Mouse (Mus musculus): Measurements from ENCODE around the gene Elane. TPM values are rescaled to one million over a fixed set of nuclear protein-coding genes. Genes with fewer than 3 reads are reported as not detected.
A peak's percentile ranks its signal among the peaks of the same experiment; 100 is the strongest.

The Elane gene
- 0.16 TPM in 1 of 2 replicates, not detected in the other for polyA plus RNA-seq (2015; fragmentation: Nextera tagmentation; extraction: Ambion mirVana)

DNA sequence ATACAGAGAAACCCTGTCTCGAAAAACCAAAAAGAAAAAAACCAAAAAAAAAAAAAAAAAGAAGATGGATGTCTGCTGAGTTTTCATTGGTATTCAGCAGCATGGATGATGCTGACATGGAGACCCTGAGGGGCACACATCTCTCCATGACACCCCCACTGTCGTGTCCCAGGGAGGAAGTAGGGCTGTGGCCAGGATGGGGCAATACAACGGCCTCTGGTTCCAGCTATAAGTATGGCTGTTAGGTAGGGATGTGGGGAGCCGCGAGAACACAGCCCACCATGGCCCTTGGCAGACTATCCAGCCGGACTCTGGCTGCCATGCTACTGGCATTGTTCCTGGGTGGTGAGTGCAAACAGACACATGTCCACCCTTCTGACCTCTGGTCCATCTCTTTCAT lies at the start of gene Elane:
TSS of gene Elane (plus strand) at position 194 of the 400 bp plus-strand sequence.
- 80% methylated on average over 6 of the region's 6 CpGs for whole genome bisulfite sequencing
- Histone ChIP-seq H3K4me3 (no peak within 1 kb of the TSS), H3K4me2 (no peak within 1 kb of the TSS), H3K9me3 (no peaks in the 10 kb centered on the region), H3K27ac (replicated peaks) (no peak within 1 kb of the TSS), H3K36me3 (no peaks in the 10 kb centered on the region), H3K4me1 (replicated peaks) (peaks cover 10% of the 10 kb centered on the region), H3K27me3 (peaks cover 18% of the 10 kb centered on the region), H3K9ac (no peak within 1 kb of the TSS)
- no peak for ATAC-seq (ENCODE audit: low FRiP score, low read depth)

DNA sequence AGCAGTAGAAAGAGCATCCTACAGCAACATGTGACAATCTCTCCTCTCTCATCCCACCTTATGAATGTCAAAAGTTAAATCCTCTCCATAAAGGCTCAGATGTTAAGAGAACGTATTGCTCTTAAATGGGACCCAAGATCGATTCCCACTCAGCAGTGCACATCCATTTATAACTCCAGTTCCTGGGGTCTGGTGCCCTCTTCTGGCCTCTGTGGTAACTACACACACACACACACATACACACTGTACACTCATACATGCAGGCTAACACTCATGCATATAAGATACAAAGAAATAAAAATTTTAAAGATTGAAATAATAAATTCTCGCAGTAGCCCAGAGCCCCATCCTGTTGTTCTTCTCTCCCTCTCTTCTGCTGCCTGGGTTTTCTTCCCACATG lies 49.1 kb upstream of the Elane start:
- no peaks in the 10 kb centered on the region for H3K27me3 ChIP-seq
- H3K4me2 ChIP-seq, result no peak overlapping the region
- WGBS, result 97% methylated on average over 3 of the region's 3 CpGs
- H3K4me1 ChIP-seq (replicated peaks), result peaks cover 12% of the 10 kb centered on the region
- H3K9me3 ChIP-seq, result no peaks in the 10 kb centered on the region
- no peak overlapping the region for H3K27ac ChIP-seq (replicated peaks)
- no peak for ATAC-seq (ENCODE audit: low FRiP score, low read depth)
- no peak overlapping the region for H3K9ac ChIP-seq
- no peak overlapping the region for H3K4me3 ChIP-seq
- no peaks in the 10 kb centered on the region for H3K36me3 ChIP-seq

DNA sequence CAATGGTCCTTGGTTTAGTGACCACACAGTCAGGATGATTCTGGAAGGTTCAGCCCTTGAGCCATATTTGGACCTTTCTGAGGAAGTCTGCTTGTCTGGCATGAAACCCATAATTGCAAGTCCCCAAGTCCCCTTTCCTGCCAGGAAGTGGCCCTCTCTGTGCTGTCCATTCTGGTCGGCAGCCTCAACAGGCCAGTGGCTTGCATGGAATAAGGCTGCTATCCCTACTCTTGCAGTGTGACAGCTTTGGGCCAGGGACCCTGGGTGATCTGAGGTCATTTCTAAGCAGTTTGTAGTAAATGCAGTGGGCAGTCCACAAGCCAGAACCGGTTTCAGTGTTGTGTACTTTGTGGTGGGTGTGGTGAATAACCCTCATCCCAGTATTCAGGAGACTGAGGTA lies 47.9 kb upstream of the Elane start:
- peaks cover 12% of the 10 kb centered on the region for H3K4me1 ChIP-seq (replicated peaks)
- no peak overlapping the region for H3K4me2 ChIP-seq
- no peaks in the 10 kb centered on the region for H3K9me3 ChIP-seq
- no peak overlapping the region for H3K9ac ChIP-seq
- H3K4me3 ChIP-seq, result no peak overlapping the region
- H3K27me3 ChIP-seq, result no peaks in the 10 kb centered on the region
- ATAC-seq (ENCODE audit: low FRiP score, low read depth), result no peak
- WGBS, result 69% methylated on average over 2 of the region's 2 CpGs
- H3K27ac ChIP-seq (replicated peaks), result no peak overlapping the region
- no peaks in the 10 kb centered on the region for H3K36me3 ChIP-seq

- Histone ChIP-seq H3K9me3 (no peaks in the 10 kb centered on the region), H3K9ac (no peak overlapping the region), H3K4me2 (no peak overlapping the region), H3K4me3 (no peak overlapping the region), H3K4me1 (replicated peaks) (peaks cover 10% of the 10 kb centered on the region), H3K27me3 (no peaks in the 10 kb centered on the region), H3K36me3 (no peaks in the 10 kb centered on the region), H3K27ac (replicated peaks) (peak overlapping the region; percentile 77)
- ATAC-seq (ENCODE audit: low FRiP score, low read depth), result no peak
- WGBS, result 94% methylated on average over 3 of the region's 3 CpGs
Observed at GRCm38 (mm10) chr10:79840091-79840490, 46.0 kb upstream of the Elane start.

- Histone ChIP-seq H3K4me1 (replicated peaks) (peaks cover 10% of the 10 kb centered on the region), H3K27me3 (no peaks in the 10 kb centered on the region), H3K9me3 (no peaks in the 10 kb centered on the region), H3K9ac (peak overlapping the region; percentile 25; the same call in 1 of the 2 replicates), H3K4me3 (peak overlapping the region; percentile 35), H3K4me2 (peak overlapping the region; percentile 74), H3K36me3 (no peaks in the 10 kb centered on the region), H3K27ac (replicated peaks) (peak overlapping the region; percentile 77)
- ATAC-seq (ENCODE audit: low FRiP score, low read depth), result peak; percentile 85
- WGBS, result 0% methylated on average over 24 of the region's 24 CpGs
Observed at GRCm38 (mm10) chr10:79840644-79841551, 45.1 kb upstream of the Elane start.

- 66% methylated on average over 3 of the region's 3 CpGs for WGBS
- no peak for ATAC-seq (ENCODE audit: low FRiP score, low read depth)
- no peak overlapping the region for H3K4me3 ChIP-seq
- H3K4me2 ChIP-seq, result no peak overlapping the region
- H3K36me3 ChIP-seq, result no peaks in the 10 kb centered on the region
- no peak overlapping the region for H3K9ac ChIP-seq
- no peaks in the 10 kb centered on the region for H3K9me3 ChIP-seq
- H3K27ac ChIP-seq (replicated peaks), result 0 out of 2 replicates have a peak overlapping the region, but pooled peaks have one; percentile 16
- peaks cover 10% of the 10 kb centered on the region for H3K4me1 ChIP-seq (replicated peaks)
- H3K27me3 ChIP-seq, result no peaks in the 10 kb centered on the region
Observed at GRCm38 (mm10) chr10:79842322-79842721, 43.7 kb upstream of the Elane start.

DNA sequence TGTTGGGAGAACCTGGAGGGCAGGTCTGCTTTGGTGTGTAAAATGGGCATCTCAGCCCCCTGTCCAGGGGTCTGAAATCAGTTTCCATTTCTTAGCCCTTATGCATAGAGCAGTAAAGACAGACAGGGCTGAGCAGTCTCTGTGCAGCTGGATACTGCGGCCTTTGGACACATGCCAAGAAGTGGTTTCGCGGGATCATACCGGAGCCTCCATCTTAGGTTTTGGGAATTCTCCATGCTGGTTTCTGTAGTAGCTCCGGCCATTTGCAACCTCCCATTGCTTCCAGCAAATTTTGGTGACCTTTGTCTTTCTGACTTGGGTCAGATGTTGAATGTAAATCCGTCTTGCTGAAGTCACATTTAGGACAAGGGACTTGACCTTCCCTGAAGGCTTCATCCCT lies 42.6 kb upstream of the Elane start:
- Histone ChIP-seq H3K27me3 (no peaks in the 10 kb centered on the region), H3K36me3 (no peaks in the 10 kb centered on the region), H3K4me3 (no peak overlapping the region), H3K9me3 (no peaks in the 10 kb centered on the region), H3K4me2 (no peak overlapping the region), H3K27ac (replicated peaks) (no peak overlapping the region), H3K9ac (no peak overlapping the region), H3K4me1 (replicated peaks) (peaks cover 10% of the 10 kb centered on the region)
- WGBS, result 56% methylated on average over 6 of the region's 6 CpGs
- ATAC-seq (ENCODE audit: low FRiP score, low read depth), result no peak

GRCm38 (mm10) chr10:79846553-79846952 lies 39.5 kb upstream of the Elane start:
- WGBS, result 77% methylated on average over 5 of the region's 5 CpGs
- Histone ChIP-seq H3K27ac (replicated peaks) (no peak overlapping the region), H3K4me1 (replicated peaks) (peaks cover 12% of the 10 kb centered on the region), H3K27me3 (no peaks in the 10 kb centered on the region), H3K9me3 (no peaks in the 10 kb centered on the region), H3K4me2 (no peak overlapping the region), H3K4me3 (no peak overlapping the region), H3K9ac (no peak overlapping the region), H3K36me3 (no peaks in the 10 kb centered on the region)
- ATAC-seq (ENCODE audit: low FRiP score, low read depth), result no peak

DNA sequence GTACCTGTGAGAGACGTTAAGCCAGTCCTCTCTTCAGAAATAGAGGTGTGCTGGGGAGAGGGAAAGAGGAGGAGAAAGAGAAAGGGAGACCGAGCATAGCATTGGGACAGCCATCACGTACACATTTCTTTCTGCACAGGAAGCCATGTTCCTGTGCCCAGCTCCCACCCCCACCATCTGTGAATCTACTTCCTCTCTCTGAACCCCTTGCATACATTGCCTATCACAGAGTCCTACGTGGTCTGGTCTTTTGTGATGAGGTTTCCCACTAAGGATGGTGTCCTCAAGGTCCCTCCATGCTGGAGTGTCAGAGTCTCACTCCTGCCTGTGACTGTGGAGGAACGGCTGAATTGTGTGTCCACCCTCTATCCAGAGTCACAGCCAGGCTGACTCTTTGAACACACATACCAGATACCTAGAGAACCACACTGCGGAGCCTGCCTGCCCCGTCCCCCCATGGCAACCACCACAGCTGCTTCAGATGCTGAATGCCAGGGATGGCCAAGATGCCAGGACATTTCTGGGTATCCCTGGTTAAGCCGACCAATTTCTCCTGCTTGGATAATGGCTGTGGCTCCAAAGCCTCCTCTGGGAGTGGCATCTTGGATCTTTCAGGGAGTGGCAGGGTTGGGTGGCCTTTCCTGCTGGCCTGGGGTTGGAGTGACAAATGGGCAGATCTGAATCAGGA lies 36.0 kb upstream of the Elane start:
- Histone ChIP-seq H3K4me3 (no peak overlapping the region), H3K27me3 (no peaks in the 10 kb centered on the region), H3K27ac (replicated peaks) (no peak overlapping the region), H3K9me3 (no peaks in the 10 kb centered on the region), H3K4me1 (replicated peaks) (peaks cover 35% of the 10 kb centered on the region), H3K4me2 (no peak overlapping the region), H3K9ac (no peak overlapping the region), H3K36me3 (no peaks in the 10 kb centered on the region)
- no peak for ATAC-seq (ENCODE audit: low FRiP score, low read depth)
- 79% methylated on average over 8 of the region's 8 CpGs for WGBS

DNA sequence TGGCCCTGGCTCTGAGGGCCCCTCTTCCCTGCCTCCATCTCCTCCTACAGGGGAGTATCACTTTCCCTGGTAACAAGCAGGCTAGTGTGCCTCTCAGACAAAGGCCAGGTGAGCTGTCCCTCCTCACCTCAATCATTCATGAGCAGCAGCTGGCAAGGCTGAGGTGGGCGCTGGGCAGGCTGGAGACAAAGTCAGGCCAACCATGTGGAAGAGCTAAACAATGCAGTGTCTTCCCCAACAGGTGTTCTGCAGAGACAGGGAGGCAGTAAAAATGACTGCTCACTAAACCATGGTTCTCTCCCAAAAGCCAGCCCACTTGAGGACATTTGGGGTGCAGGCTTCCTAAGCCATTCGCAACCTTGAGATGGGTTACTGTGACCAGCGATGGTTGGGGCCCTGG lies 34.4 kb upstream of the Elane start:
- peaks cover 48% of the 10 kb centered on the region for H3K4me1 ChIP-seq (replicated peaks)
- no peak overlapping the region for H3K4me3 ChIP-seq
- peak overlapping the region; percentile 71; the same call in 1 of the 2 replicates for H3K4me2 ChIP-seq
- H3K36me3 ChIP-seq, result no peaks in the 10 kb centered on the region
- H3K27ac ChIP-seq (replicated peaks), result peak overlapping the region; percentile 98
- H3K9me3 ChIP-seq, result no peaks in the 10 kb centered on the region
- 79% methylated on average over 3 of the region's 3 CpGs for WGBS
- 0 out of 2 replicates have a peak overlapping the region, but pooled peaks have one; percentile 60 for H3K9ac ChIP-seq
- no peaks in the 10 kb centered on the region for H3K27me3 ChIP-seq
- ATAC-seq (ENCODE audit: low FRiP score, low read depth), result no peak

- peaks cover 54% of the 10 kb centered on the region for H3K4me1 ChIP-seq (replicated peaks)
- peak overlapping the region; percentile 45 for H3K4me3 ChIP-seq
- H3K4me2 ChIP-seq, result peak overlapping the region; percentile 71
- no peaks in the 10 kb centered on the region for H3K9me3 ChIP-seq
- H3K27ac ChIP-seq (replicated peaks), result peak overlapping the region; percentile 98
- 63% methylated on average over 9 of the region's 9 CpGs for WGBS
- H3K9ac ChIP-seq, result peak overlapping the region; percentile 60; the same call in 1 of the 2 replicates
- no peaks in the 10 kb centered on the region for H3K36me3 ChIP-seq
- no peak for ATAC-seq (ENCODE audit: low FRiP score, low read depth)
- H3K27me3 ChIP-seq, result no peaks in the 10 kb centered on the region
Observed at GRCm38 (mm10) chr10:79852107-79852789, 33.8 kb upstream of the Elane start.

All from hindbrain, embryonic 15.5 days (tissue).